Mouse (Mus musculus) hindbrain, embryonic 16.5 days (tissue): ENCODE measurements around the gene Sept4. TPM values are rescaled to one million over a fixed set of nuclear protein-coding genes. Genes with fewer than 3 reads are reported as not detected.

Source experiments
- ATAC-seq: fragments of 200-750 bp; cut with Nextera tagmentation; 2 replicates; pipeline ENCODE4 v1.8.0; 2017; ENCODE audit warnings: moderate TSS enrichment, moderate library complexity
- H3K27ac ChIP-seq: fragments of 300-500 bp; sonication (generic); 2 replicates; pipeline ENCODE4 v1.5.1; 2014; ENCODE audit warnings: low read depth, mild to moderate bottlenecking, control low read depth, low read length, moderate library complexity
- H3K27me3 ChIP-seq: fragments of 300-500 bp; sonication (generic); replicated peaks from 2 replicates; pipeline ENCODE4 v1.6.1; 2014; ENCODE audit warnings: low read length; ENCODE audit not compliant: control insufficient read depth, insufficient read depth
- H3K36me3 ChIP-seq: fragments of 300-500 bp; sonication (generic); 2 replicates; pipeline ENCODE4 v1.6.1; 2014; ENCODE audit warnings: mild to moderate bottlenecking, low read length, moderate library complexity, mixed read lengths; ENCODE audit not compliant: control insufficient read depth, insufficient read depth
- H3K4me1 ChIP-seq: fragments of 300-500 bp; sonication (generic); 2 replicates; pipeline ENCODE4 v1.6.1; 2014; ENCODE audit warnings: low read depth, low read length; ENCODE audit not compliant: control insufficient read depth, insufficient read depth
- H3K4me2 ChIP-seq: fragments of 300-500 bp; sonication (generic); 2 replicates; pipeline ENCODE4 v1.6.1; 2014; ENCODE audit warnings: mild to moderate bottlenecking, low read length, control low read depth, moderate library complexity
- H3K4me3 ChIP-seq: fragments of 300-500 bp; sonication (generic); 2 replicates; pipeline ENCODE4 v1.5.1; 2014; ENCODE audit warnings: mild to moderate bottlenecking, low read length, control low read depth, moderate library complexity
- H3K9ac ChIP-seq: fragments of 300-500 bp; sonication (generic); 2 replicates; pipeline ENCODE4 v1.6.1; 2014; ENCODE audit warnings: low read depth, mild to moderate bottlenecking, control low read depth, low read length, moderate library complexity
- H3K9me3 ChIP-seq: fragments of 300-500 bp; sonication (generic); 2 replicates; pipeline ENCODE4 v1.6.1; 2014; ENCODE audit warnings: mild to moderate bottlenecking, low read length, moderate library complexity; ENCODE audit not compliant: control insufficient read depth
- WGBS: fragments of 180-500 bp; shearing (Covaris S2); extraction: QIAGEN DNeasy Blood & Tissue Kit; methylation state at CpG from one replicate; pipeline ENCODE4 v1.1.7; 2014; 5-methylcytosine and 5-hydroxymethylcytosine counted together
- polyA plus RNA-seq: library from polyadenylated mRNA; unstranded; fragments of >200 nt; fragmentation: Nextera tagmentation; extraction: Ambion mirVana; gene quantifications from 2 replicates; pipeline ENCODE4 v1.2.1, GENCODE M21; 2015

Gene Sept4
- polyA plus RNA-seq, 1 experiment from 2014 or later = 47.7 TPM

- H3K4me3 ChIP-seq = no peak overlapping the region
Measured at GRCm38 (mm10) chr11:87613972-87614371, 45.3 kb downstream of the Sept4 start.

GRCm38 (mm10) chr11:87615551-87615950, 46.8 kb downstream of the Sept4 start:
- Histone ChIP-seq H3K36me3 (peaks cover 68% of the 10 kb centered on the region), H3K27ac (no peak overlapping the region), H3K27me3 (no peaks in the 10 kb centered on the region), H3K4me1 (no peaks in the 10 kb centered on the region), H3K9ac (no peak overlapping the region), H3K4me3 (no peak overlapping the region), H3K4me2 (no peak overlapping the region), H3K9me3 (no peaks in the 10 kb centered on the region)
- ATAC-seq = no peak
- 93% methylated on average over 5 of the region's 5 CpGs for WGBS

More at GRCm38 (mm10) chr11:87613972-87614371, 45.3 kb downstream of the Sept4 start:
- no peak for ATAC-seq
- no peaks in the 10 kb centered on the region for H3K27me3 ChIP-seq
- no peak overlapping the region for H3K27ac ChIP-seq
- H3K36me3 ChIP-seq = peaks cover 79% of the 10 kb centered on the region
- H3K9ac ChIP-seq = no peak overlapping the region
- H3K4me1 ChIP-seq = no peaks in the 10 kb centered on the region
- H3K4me2 ChIP-seq = no peak overlapping the region
- 94% methylated on average over 7 of the region's 7 CpGs for WGBS
- H3K9me3 ChIP-seq = no peaks in the 10 kb centered on the region

- no peak for ATAC-seq
- H3K9ac ChIP-seq = no peak overlapping the region
- WGBS = 98% methylated on average over 2 of the region's 2 CpGs
Measured at GRCm38 (mm10) chr11:87615952-87616351, 47.2 kb downstream of the Sept4 start.

GRCm38 (mm10) chr11:87616790-87617474, 48.2 kb downstream of the Sept4 start, which contains the start of gene Hsf5:
Gene Hsf5, plus strand, starts transcription at chr11:87617164.
- H3K4me3 ChIP-seq = no peak within 1 kb of the TSS
- H3K9me3 ChIP-seq = no peaks in the 10 kb centered on the region
- H3K4me2 ChIP-seq = no peak within 1 kb of the TSS
- no peaks in the 10 kb centered on the region for H3K4me1 ChIP-seq
- no peak within 1 kb of the TSS for H3K27ac ChIP-seq
- 0 out of 2 replicates have a peak, but pooled peaks have one; percentile 27 for ATAC-seq
- H3K36me3 ChIP-seq = peaks cover 56% of the 10 kb centered on the region
- no peaks in the 10 kb centered on the region for H3K27me3 ChIP-seq
- no peak within 1 kb of the TSS for H3K9ac ChIP-seq
- 89% methylated on average over 63 of the region's 69 CpGs for WGBS

More at GRCm38 (mm10) chr11:87615952-87616351, 47.2 kb downstream of the Sept4 start:
- Histone ChIP-seq H3K4me2 (no peak overlapping the region), H3K4me1 (no peaks in the 10 kb centered on the region), H3K27me3 (no peaks in the 10 kb centered on the region), H3K27ac (no peak overlapping the region), H3K36me3 (peaks cover 66% of the 10 kb centered on the region), H3K4me3 (no peak overlapping the region), H3K9me3 (no peaks in the 10 kb centered on the region)

GRCm38 (mm10) chr11:87617606-87618005, 48.9 kb downstream of the Sept4 start:
- Histone ChIP-seq H3K4me2 (no peak overlapping the region), H3K4me3 (no peak overlapping the region), H3K27ac (no peak overlapping the region), H3K9me3 (no peaks in the 10 kb centered on the region), H3K27me3 (no peaks in the 10 kb centered on the region), H3K4me1 (no peaks in the 10 kb centered on the region), H3K9ac (no peak overlapping the region), H3K36me3 (peaks cover 50% of the 10 kb centered on the region)
- 94% methylated on average over 29 of the region's 32 CpGs for WGBS
- ATAC-seq = no peak

- ATAC-seq = no peak
- no peak overlapping the region for H3K4me3 ChIP-seq
- H3K4me1 ChIP-seq = no peaks in the 10 kb centered on the region
- H3K27me3 ChIP-seq = no peaks in the 10 kb centered on the region
- no peak overlapping the region for H3K9ac ChIP-seq
- peaks cover 16% of the 10 kb centered on the region for H3K36me3 ChIP-seq
- no peak overlapping the region for H3K4me2 ChIP-seq
- no peaks in the 10 kb centered on the region for H3K9me3 ChIP-seq
- 81% methylated on average over 4 of the region's 4 CpGs for WGBS
- no peak overlapping the region for H3K27ac ChIP-seq
Measured at GRCm38 (mm10) chr11:87623160-87623559, 54.5 kb downstream of the Sept4 start.

- 33% methylated on average over 10 of the region's 10 CpGs for WGBS
Measured at GRCm38 (mm10) chr11:87629859-87630258, 61.2 kb downstream of the Sept4 start.

GRCm38 (mm10) chr11:87638793-87639192, 70.1 kb downstream of the Sept4 start:
- Histone ChIP-seq H3K27me3 (no peaks in the 10 kb centered on the region), H3K4me1 (peaks cover 6% of the 10 kb centered on the region; the same call in 1 of the 2 replicates), H3K36me3 (no peaks in the 10 kb centered on the region), H3K4me2 (peak overlapping the region; percentile 80), H3K9me3 (no peaks in the 10 kb centered on the region), H3K4me3 (peak overlapping the region; percentile 45), H3K27ac (0 out of 2 replicates have a peak overlapping the region, but pooled peaks have one; percentile 39), H3K9ac (peak overlapping the region; percentile 78)
- WGBS = 22% methylated on average over 2 of the region's 2 CpGs
- 0 out of 2 replicates have a peak, but pooled peaks have one; percentile 24 for ATAC-seq

More at GRCm38 (mm10) chr11:87629859-87630258, 61.2 kb downstream of the Sept4 start:
- peaks cover 7% of the 10 kb centered on the region; the same call in 1 of the 2 replicates for H3K36me3 ChIP-seq
- H3K27me3 ChIP-seq = no peaks in the 10 kb centered on the region
- H3K4me1 ChIP-seq = no peaks in the 10 kb centered on the region
- no peak overlapping the region for H3K27ac ChIP-seq
- ATAC-seq = no peak
- H3K4me2 ChIP-seq = no peak overlapping the region
- H3K9ac ChIP-seq = no peak overlapping the region
- no peaks in the 10 kb centered on the region for H3K9me3 ChIP-seq
- H3K4me3 ChIP-seq = no peak overlapping the region

GRCm38 (mm10) chr11:87639206-87639605, 70.5 kb downstream of the Sept4 start:
- Histone ChIP-seq H3K27ac (0 out of 2 replicates have a peak overlapping the region, but pooled peaks have one; percentile 39), H3K27me3 (no peaks in the 10 kb centered on the region), H3K9me3 (no peaks in the 10 kb centered on the region), H3K4me1 (peaks cover 6% of the 10 kb centered on the region; the same call in 1 of the 2 replicates), H3K4me3 (peak overlapping the region; percentile 45), H3K36me3 (no peaks in the 10 kb centered on the region), H3K9ac (peak overlapping the region; percentile 78), H3K4me2 (peak overlapping the region; percentile 80)
- WGBS = under 1% methylated on average over 29 of the region's 29 CpGs
- peak; percentile 56 for ATAC-seq
